Mouse (Mus musculus) stomach, postnatal 0 days (tissue): ENCODE data around the gene Ttll12.

ENCODE experiments used
- CTCF ChIP-seq: IDR thresholded peaks from 2 replicates; pipeline ENCODE4 v1.5.1; 2016; ENCODE audit warnings: antibody characterized with exemption, low read depth, mild to moderate bottlenecking, moderate library complexity
- EP300 ChIP-seq: optimal IDR thresholded peaks from 2 replicates; pipeline ENCODE3; 2016; ENCODE audit warnings: antibody characterized with exemption

DNA sequence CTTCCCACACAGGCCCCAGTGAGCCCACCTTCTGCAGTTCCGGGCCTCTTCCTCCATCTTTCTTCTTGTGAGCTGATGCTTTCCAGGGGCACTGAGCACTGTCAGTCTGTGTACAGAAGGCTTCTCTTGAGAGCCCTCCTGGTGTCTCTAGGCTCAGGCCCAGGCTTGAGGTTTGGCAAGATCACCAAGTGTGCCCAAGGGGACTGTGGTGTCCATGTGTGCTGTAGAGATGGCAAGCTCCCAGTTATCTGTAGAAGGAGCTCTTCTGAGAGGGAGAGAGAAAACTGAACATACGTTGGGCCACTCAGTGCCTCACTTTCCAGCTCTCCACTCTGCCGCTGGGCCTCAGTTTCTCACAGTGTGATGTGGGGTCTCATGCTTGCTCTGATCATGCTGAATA lies 27.2 kb downstream of the Ttll12 start:
- TF ChIP-seq EP300 (no peak), CTCF (no peak)
